Mouse (Mus musculus) stomach, embryonic 16.5 days (tissue): ENCODE results near the gene Drd3. TPM values are rescaled to one million over a fixed set of nuclear protein-coding genes. Genes with fewer than 3 reads are reported as not detected.

Experiments
- ATAC-seq: fragments of 200-750 bp; cut with Nextera tagmentation; 2 replicates; pipeline ENCODE4 v1.8.0; 2017; ENCODE audit warnings: moderate number of reproducible peaks, moderate TSS enrichment; ENCODE audit not compliant: insufficient read depth, low FRiP score
- H3K27ac ChIP-seq: fragments of 300-500 bp; sonication (generic); 2 replicates; pipeline ENCODE4 v1.5.1; 2014; ENCODE audit warnings: low read length
- H3K27me3 ChIP-seq: fragments of 300-500 bp; sonication (generic); 2 replicates; pipeline ENCODE4 v1.6.1; 2014; ENCODE audit warnings: low read length, control low read depth, mixed read lengths; ENCODE audit not compliant: control insufficient read depth, insufficient read depth
- H3K36me3 ChIP-seq: fragments of 300-500 bp; sonication (generic); 2 replicates; pipeline ENCODE4 v1.6.1; 2014; ENCODE audit warnings: low read length; ENCODE audit not compliant: control insufficient read depth, insufficient read depth
- H3K4me1 ChIP-seq: fragments of 300-500 bp; sonication (generic); 2 replicates; pipeline ENCODE4 v1.6.1; 2014; ENCODE audit warnings: low read length, control low read depth, mixed read lengths; ENCODE audit not compliant: control insufficient read depth, insufficient read depth
- H3K4me2 ChIP-seq: fragments of 300-500 bp; sonication (generic); 2 replicates; pipeline ENCODE4 v1.6.1; 2014; ENCODE audit warnings: low read depth, low read length, mixed read lengths
- H3K4me3 ChIP-seq: fragments of 300-500 bp; sonication (generic); replicated peaks from 2 replicates; pipeline ENCODE4 v1.5.1; 2014; ENCODE audit warnings: mild to moderate bottlenecking, low read length
- H3K9ac ChIP-seq: fragments of 300-500 bp; sonication (generic); 2 replicates; pipeline ENCODE4 v1.6.1; 2014; ENCODE audit warnings: low read length
- H3K9me3 ChIP-seq: fragments of 300-500 bp; sonication (generic); replicated peaks from 2 replicates; pipeline ENCODE4 v1.6.1; 2016; ENCODE audit warnings: low read length, control low read depth; ENCODE audit not compliant: control insufficient read depth
- WGBS: fragments of 180-500 bp; shearing (Covaris S2); extraction: QIAGEN DNeasy Blood & Tissue Kit; methylation state at CpG from one replicate; pipeline ENCODE4 v1.1.7; 2014; 5-methylcytosine and 5-hydroxymethylcytosine counted together
- microRNA-seq: library from miRNA; unstranded; fragments of <30 nt; microRNA quantifications from one replicate; pipeline ENCODE4, GENCODE M21; 2016
- polyA plus RNA-seq: library from polyadenylated mRNA; unstranded; fragments of >200 nt; fragmentation: Nextera tagmentation; extraction: Ambion mirVana; gene quantifications from 2 replicates; pipeline ENCODE4 v1.2.1, GENCODE M21; 2015

Gene Drd3
- polyA plus RNA-seq, 1 experiment from 2014 or later: not detected

GRCm38 (mm10) chr16:43869805-43870204 lies 116.0 kb downstream of the Drd3 start:
- Histone ChIP-seq H3K9ac (no peak overlapping the region), H3K9me3 (no peaks in the 10 kb centered on the region), H3K4me2 (no peak overlapping the region), H3K27me3 (no peaks in the 10 kb centered on the region), H3K4me1 (no peaks in the 10 kb centered on the region), H3K27ac (no peak overlapping the region), H3K4me3 (no peak overlapping the region), H3K36me3 (0 out of 2 replicates have a peak, but pooled peaks cover 15% of the 10 kb centered on the region)
- no peak for ATAC-seq

- Histone ChIP-seq H3K9ac (no peak overlapping the region), H3K4me1 (no peaks in the 10 kb centered on the region), H3K4me2 (no peak overlapping the region), H3K9me3 (no peaks in the 10 kb centered on the region), H3K4me3 (no peak overlapping the region), H3K27me3 (no peaks in the 10 kb centered on the region), H3K27ac (no peak overlapping the region), H3K36me3 (0 out of 2 replicates have a peak, but pooled peaks cover 15% of the 10 kb centered on the region)
- no peak for ATAC-seq
- 80% methylated on average over 7 of the region's 7 CpGs for WGBS
These were observed 117.6 kb downstream of the Drd3 start for GRCm38 (mm10) chr16:43871419-43871818.

Small RNAs within 50 kb of the gene (microRNA-seq; reads per million reads assigned to microRNA genes)
- not detected for gene Gm25996

Other genes starting within 250 kb of the Drd3 start
- not detected in 2 replicates for gene Tigit, start 89.9 kb upstream of the Drd3 start, polyA plus RNA-seq
- 9.8 and 13.2 TPM in 2 replicates for gene Ccdc191, start 135.8 kb downstream of the Drd3 start, polyA plus RNA-seq
- gene Qtrt2, start 172.8 kb downstream of the Drd3 start, polyA plus RNA-seq: 24.2 and 24.7 TPM in 2 replicates
- 3.0 and 3.2 TPM in 2 replicates for gene Zdhhc23, start 225.8 kb downstream of the Drd3 start, polyA plus RNA-seq